Mouse (Mus musculus) liver, embryonic 16.5 days (tissue): Measurements from ENCODE around the gene Odf3b. TPM values are rescaled to one million over a fixed set of nuclear protein-coding genes. Genes with fewer than 3 reads are reported as not detected.

Experiments
- ATAC-seq: fragments of 200-750 bp; cut with Nextera tagmentation; 2 replicates; pipeline ENCODE4 v1.8.0; 2017; ENCODE audit warnings: low read depth, mild to moderate bottlenecking, moderate number of reproducible peaks, moderate library complexity
- H3K27ac ChIP-seq: fragments of 300-500 bp; sonication (generic); 2 replicates; pipeline ENCODE4 v1.5.1; 2014; ENCODE audit warnings: mild to moderate bottlenecking, low read length
- H3K27me3 ChIP-seq: fragments of 300-500 bp; sonication (generic); 2 replicates; pipeline ENCODE4 v1.6.1; 2014; ENCODE audit warnings: low read depth, low read length, mixed read lengths; ENCODE audit not compliant: control insufficient read depth, insufficient read depth
- H3K36me3 ChIP-seq: fragments of 300-500 bp; sonication (generic); 2 replicates; pipeline ENCODE4 v1.6.1; 2014; ENCODE audit warnings: mild to moderate bottlenecking; ENCODE audit not compliant: control insufficient read depth, insufficient read depth
- H3K4me1 ChIP-seq: fragments of 300-500 bp; sonication (generic); 2 replicates; pipeline ENCODE4 v1.6.1; 2014; ENCODE audit warnings: low read depth, low read length, mixed read lengths; ENCODE audit not compliant: control insufficient read depth
- H3K4me2 ChIP-seq: fragments of 300-500 bp; sonication (generic); 2 replicates; pipeline ENCODE4 v1.6.1; 2014; ENCODE audit warnings: low read depth, low read length, mixed read lengths
- H3K4me3 ChIP-seq: fragments of 300-500 bp; sonication (generic); 2 replicates; pipeline ENCODE4 v1.5.1; 2014; ENCODE audit warnings: low read depth, mild to moderate bottlenecking, low read length
- H3K9ac ChIP-seq: fragments of 300-500 bp; sonication (generic); 2 replicates; pipeline ENCODE4 v1.6.1; 2014; ENCODE audit warnings: low read depth, low read length
- H3K9me3 ChIP-seq: fragments of 300-500 bp; sonication (generic); replicated peaks from 2 replicates; pipeline ENCODE4 v1.6.1; 2016; ENCODE audit warnings: low read length; ENCODE audit not compliant: control insufficient read depth
- WGBS: fragments of 180-500 bp; shearing (Covaris S2); extraction: QIAGEN DNeasy Blood & Tissue Kit; methylation state at CpG from one replicate; pipeline ENCODE4 v1.1.7; 2014; ENCODE audit not compliant: insufficient replicate concordance; 5-methylcytosine and 5-hydroxymethylcytosine counted together
- polyA plus RNA-seq: library from polyadenylated mRNA; unstranded; fragments of >200 nt; fragmentation: Nextera tagmentation; extraction: Ambion mirVana; gene quantifications from 2 replicates; pipeline ENCODE4 v1.2.1, GENCODE M21; 2015

Gene Odf3b
- polyA plus RNA-seq, 1 experiment from 2014 or later, result 0.73 TPM

GRCm38 (mm10) chr15:89352795-89353194 is 26.3 kb downstream of the Odf3b start:
- peaks cover 29% of the 10 kb centered on the region for H3K36me3 ChIP-seq
- no peaks in the 10 kb centered on the region for H3K27me3 ChIP-seq
- H3K9me3 ChIP-seq, result no peaks in the 10 kb centered on the region
- H3K27ac ChIP-seq, result no peak overlapping the region
- 92% methylated on average over 12 of the region's 12 CpGs for WGBS
- ATAC-seq, result no peak
- peaks cover 19% of the 10 kb centered on the region for H3K4me1 ChIP-seq
- H3K4me2 ChIP-seq, result no peak overlapping the region
- no peak overlapping the region for H3K9ac ChIP-seq
- H3K4me3 ChIP-seq, result no peak overlapping the region

DNA sequence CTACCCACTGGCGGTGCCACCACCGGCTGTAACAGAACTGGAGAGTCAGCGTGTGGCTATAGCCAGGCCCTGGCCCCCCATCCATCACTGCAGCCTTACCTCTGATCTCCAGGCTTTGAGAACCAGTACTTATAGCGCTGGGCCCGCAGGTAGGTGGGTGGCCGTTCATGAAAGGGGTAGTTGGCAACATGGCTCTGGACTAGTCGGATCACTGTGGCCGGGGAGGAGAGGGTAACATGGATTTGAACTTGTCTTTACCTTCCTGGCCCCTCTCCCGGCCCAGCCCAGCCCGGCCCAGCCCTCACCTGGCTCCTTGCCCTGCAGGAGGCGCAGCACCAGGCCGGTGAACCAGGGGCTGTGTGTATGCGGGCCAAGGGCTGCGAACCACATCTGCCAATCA is 27.0 kb downstream of the Odf3b start:
- H3K36me3 ChIP-seq, result peaks cover 29% of the 10 kb centered on the region
- H3K27ac ChIP-seq, result no peak overlapping the region
- peaks cover 13% of the 10 kb centered on the region for H3K4me1 ChIP-seq
- no peak overlapping the region for H3K4me2 ChIP-seq
- no peak for ATAC-seq
- no peaks in the 10 kb centered on the region for H3K27me3 ChIP-seq
- H3K4me3 ChIP-seq, result no peak overlapping the region
- 88% methylated on average over 14 of the region's 14 CpGs for WGBS
- no peak overlapping the region for H3K9ac ChIP-seq
- no peaks in the 10 kb centered on the region for H3K9me3 ChIP-seq

- 88% methylated on average over 15 of the region's 15 CpGs for WGBS
- peaks cover 13% of the 10 kb centered on the region for H3K4me1 ChIP-seq
- no peaks in the 10 kb centered on the region for H3K27me3 ChIP-seq
- no peak overlapping the region for H3K27ac ChIP-seq
- no peak overlapping the region for H3K4me3 ChIP-seq
- no peaks in the 10 kb centered on the region for H3K9me3 ChIP-seq
- H3K36me3 ChIP-seq, result peaks cover 29% of the 10 kb centered on the region
- no peak for ATAC-seq
- no peak overlapping the region for H3K4me2 ChIP-seq
- no peak overlapping the region for H3K9ac ChIP-seq
Observed at GRCm38 (mm10) chr15:89351302-89351701, 27.8 kb downstream of the Odf3b start.

DNA sequence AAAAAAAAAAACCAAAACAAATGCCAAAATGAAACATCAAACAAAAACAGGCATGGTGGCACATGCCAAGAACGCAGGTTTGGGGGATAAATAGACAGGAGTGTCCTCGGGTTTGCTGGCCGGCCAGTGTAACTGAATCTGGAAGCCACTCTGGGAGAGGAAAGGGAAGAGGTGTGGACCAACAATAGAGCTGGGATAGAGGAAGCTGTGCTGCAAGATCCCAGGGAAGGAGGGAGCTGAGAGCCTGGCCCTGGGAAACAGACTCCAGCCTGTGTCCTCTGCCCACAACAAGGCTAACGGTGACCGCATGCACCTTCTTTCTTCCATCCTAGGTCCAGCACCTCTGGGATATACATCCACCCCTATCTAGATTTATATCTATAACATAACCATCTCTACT is 28.6 kb downstream of the Odf3b start:
- ATAC-seq, result no peak
- Histone ChIP-seq H3K36me3 (peaks cover 29% of the 10 kb centered on the region), H3K9me3 (no peaks in the 10 kb centered on the region), H3K4me1 (peaks cover 13% of the 10 kb centered on the region), H3K27me3 (no peaks in the 10 kb centered on the region), H3K4me2 (no peak overlapping the region), H3K27ac (no peak overlapping the region), H3K4me3 (no peak overlapping the region), H3K9ac (no peak overlapping the region)
- 78% methylated on average over 5 of the region's 5 CpGs for WGBS

- WGBS, result 64% methylated on average over 3 of the region's 3 CpGs
- no peaks in the 10 kb centered on the region for H3K27me3 ChIP-seq
- no peak overlapping the region for H3K9ac ChIP-seq
- no peak overlapping the region for H3K4me2 ChIP-seq
- H3K9me3 ChIP-seq, result no peaks in the 10 kb centered on the region
- H3K4me1 ChIP-seq, result no peaks in the 10 kb centered on the region
- H3K27ac ChIP-seq, result no peak overlapping the region
- ATAC-seq, result no peak
- no peak overlapping the region for H3K4me3 ChIP-seq
- no peaks in the 10 kb centered on the region for H3K36me3 ChIP-seq
Observed at GRCm38 (mm10) chr15:89343325-89343724, 35.8 kb downstream of the Odf3b start.

DNA sequence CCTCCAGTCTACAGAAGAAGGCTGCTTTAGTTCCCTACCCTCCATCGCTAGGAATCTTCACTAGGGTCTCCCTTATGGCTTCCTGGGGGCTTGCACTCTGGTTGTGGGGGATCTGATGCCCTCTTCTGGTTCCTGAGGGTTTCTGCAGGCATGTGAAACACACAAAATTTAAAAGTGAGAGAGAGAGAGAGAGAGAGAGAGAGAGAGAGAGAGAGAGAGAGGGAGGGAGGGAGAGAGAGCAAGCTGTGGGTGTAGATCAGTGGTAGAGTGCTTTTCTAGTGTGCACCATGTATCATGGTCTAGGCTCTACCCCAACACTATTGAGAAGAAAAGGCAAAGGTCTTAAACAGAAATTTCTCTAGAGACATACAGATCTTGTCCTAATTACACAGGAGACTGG is 37.4 kb downstream of the Odf3b start:
- H3K27me3 ChIP-seq, result no peaks in the 10 kb centered on the region
- H3K9ac ChIP-seq, result no peak overlapping the region
- H3K4me3 ChIP-seq, result no peak overlapping the region
- no peak overlapping the region for H3K4me2 ChIP-seq
- H3K27ac ChIP-seq, result no peak overlapping the region
- no peaks in the 10 kb centered on the region for H3K9me3 ChIP-seq
- no peak for ATAC-seq
- H3K4me1 ChIP-seq, result no peaks in the 10 kb centered on the region
- no peaks in the 10 kb centered on the region for H3K36me3 ChIP-seq
- WGBS, result 25% methylated on average over 1 of the region's 1 CpGs

GRCm38 (mm10) chr15:89340136-89340535 is 38.9 kb downstream of the Odf3b start:
- H3K36me3 ChIP-seq, result no peaks in the 10 kb centered on the region
- no peaks in the 10 kb centered on the region for H3K27me3 ChIP-seq
- ATAC-seq, result no peak
- no peak overlapping the region for H3K4me3 ChIP-seq
- H3K4me2 ChIP-seq, result no peak overlapping the region
- H3K4me1 ChIP-seq, result no peaks in the 10 kb centered on the region
- 38% methylated on average over 3 of the region's 3 CpGs for WGBS
- H3K27ac ChIP-seq, result no peak overlapping the region
- H3K9ac ChIP-seq, result no peak overlapping the region
- no peaks in the 10 kb centered on the region for H3K9me3 ChIP-seq

DNA sequence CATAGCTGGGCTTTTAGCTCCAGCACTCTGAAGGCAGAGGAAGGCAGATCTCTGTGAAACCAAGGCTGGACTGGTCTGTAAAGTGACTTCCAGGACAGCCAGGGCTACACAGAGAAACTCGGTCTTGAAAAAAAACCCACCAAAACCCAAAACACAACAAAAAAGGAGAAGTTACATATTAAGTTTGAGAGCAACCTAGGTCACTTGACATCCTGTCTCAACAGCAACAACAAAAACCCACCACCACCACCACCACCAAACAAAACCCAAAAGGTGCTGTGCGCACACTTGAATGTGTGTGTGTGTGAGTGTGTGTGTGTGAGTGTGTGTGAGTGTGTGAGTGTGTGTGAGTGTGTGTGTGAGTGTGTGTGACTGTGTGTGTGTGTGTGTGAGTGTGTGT is 39.4 kb downstream of the Odf3b start:
- no peak overlapping the region for H3K27ac ChIP-seq
- no peak overlapping the region for H3K4me3 ChIP-seq
- 34% methylated on average over 2 of the region's 2 CpGs for WGBS
- no peak overlapping the region for H3K4me2 ChIP-seq
- no peaks in the 10 kb centered on the region for H3K27me3 ChIP-seq
- ATAC-seq, result no peak
- no peaks in the 10 kb centered on the region for H3K9me3 ChIP-seq
- H3K36me3 ChIP-seq, result no peaks in the 10 kb centered on the region
- H3K4me1 ChIP-seq, result no peaks in the 10 kb centered on the region
- H3K9ac ChIP-seq, result no peak overlapping the region

GRCm38 (mm10) chr15:89336422-89336821 is 42.7 kb downstream of the Odf3b start:
- no peaks in the 10 kb centered on the region for H3K27me3 ChIP-seq
- H3K9me3 ChIP-seq, result no peaks in the 10 kb centered on the region
- no peaks in the 10 kb centered on the region for H3K4me1 ChIP-seq
- no peak for ATAC-seq
- H3K27ac ChIP-seq, result no peak overlapping the region
- H3K4me3 ChIP-seq, result no peak overlapping the region
- no peaks in the 10 kb centered on the region for H3K36me3 ChIP-seq
- 81% methylated on average over 14 of the region's 14 CpGs for WGBS
- H3K4me2 ChIP-seq, result no peak overlapping the region
- no peak overlapping the region for H3K9ac ChIP-seq
